Mouse (Mus musculus) monocyte, adult 5-6 weeks (primary cell): ENCODE measurements around the gene Brdt. TPM values are rescaled to one million over a fixed set of nuclear protein-coding genes. Genes with fewer than 3 reads are reported as not detected.

ENCODE experiments used
- ATAC-seq: fragments of 153-309, 156-312 bp; replicated peaks from 2 replicates; pipeline ENCODE4 v1.8.0; 2017; ENCODE audit warnings: mild to moderate bottlenecking; ENCODE audit not compliant: low TSS enrichment, insufficient number of reproducible peaks, severe bottlenecking, poor library complexity, low FRiP score
- total RNA-seq: library from RNA; stranded (forward); fragments of 200-1000, 200-491, 200-594 nt; gene quantifications from 3 replicates; pipeline ENCODE4 v1.2.3, GENCODE M21; 2017

Brdt gene
- total RNA-seq, result 0.29 to 1.1 TPM (median 0.32 TPM) in 3 replicates

- ATAC-seq, result no peak
Measured at GRCm38 (mm10) chr5:107330916-107331421, at the start of gene Brdt. Gene Brdt (plus strand): TSS chr5:107331159.

- no peak for ATAC-seq
Measured at GRCm38 (mm10) chr5:107282561-107283307, 48.2 kb upstream of the Brdt start.

GRCm38 (mm10) chr5:107283935-107284524 is 46.9 kb upstream of the Brdt start:
- ATAC-seq, result no peak

GRCm38 (mm10) chr5:107285563-107285962 is 45.4 kb upstream of the Brdt start:
- no peak for ATAC-seq

GRCm38 (mm10) chr5:107287254-107287907 is 43.6 kb upstream of the Brdt start:
- ATAC-seq, result peak; percentile 57

- no peak for ATAC-seq
Measured at GRCm38 (mm10) chr5:107287908-107288267, 43.1 kb upstream of the Brdt start.

GRCm38 (mm10) chr5:107288427-107289233 is 42.3 kb upstream of the Brdt start:
- ATAC-seq, result 0 out of 2 replicates have a peak, but pooled peaks have one; percentile 4

GRCm38 (mm10) chr5:107289234-107289764 is 41.7 kb upstream of the Brdt start, which contains the start of gene Tgfbr3:
Gene Tgfbr3 (minus strand): TSS chr5:107289629.
- peak; percentile 23 for ATAC-seq

- ATAC-seq, result no peak
Measured at GRCm38 (mm10) chr5:107289986-107290385, 41.0 kb upstream of the Brdt start.

GRCm38 (mm10) chr5:107294041-107294440 is 36.9 kb upstream of the Brdt start:
- no peak for ATAC-seq

GRCm38 (mm10) chr5:107295061-107295816 is 35.7 kb upstream of the Brdt start:
- no peak for ATAC-seq

- no peak for ATAC-seq
Measured at GRCm38 (mm10) chr5:107295817-107296511, 35.0 kb upstream of the Brdt start.

GRCm38 (mm10) chr5:107296512-107297322 is 34.2 kb upstream of the Brdt start:
- no peak for ATAC-seq

GRCm38 (mm10) chr5:107298854-107299253 is 32.1 kb upstream of the Brdt start:
- no peak for ATAC-seq

- ATAC-seq, result no peak
Measured at GRCm38 (mm10) chr5:107303350-107303861, 27.6 kb upstream of the Brdt start.

- ATAC-seq, result no peak
Measured at GRCm38 (mm10) chr5:107304117-107304825, 26.7 kb upstream of the Brdt start.
